Mouse (Mus musculus) myocyte (in vitro differentiated cells): Measurements from ENCODE around the gene Dusp8.
A peak's percentile ranks its signal among the peaks of the same experiment; 100 is the strongest.

Experiments
- CEBPB ChIP-seq: IDR thresholded peaks from 2 replicates; pipeline ENCODE4 v1.6.1; 2011; ENCODE audit warnings: mild to moderate bottlenecking, moderate library complexity; ENCODE audit not compliant: poor library complexity, insufficient read depth, severe bottlenecking
- E2F4 ChIP-seq: IDR thresholded peaks from one replicate; pipeline ENCODE4 v1.6.1; 2011; ENCODE audit warnings: mild to moderate bottlenecking, control low read depth, moderate library complexity; ENCODE audit not compliant: insufficient read depth
- MAX ChIP-seq: IDR thresholded peaks from one replicate; pipeline ENCODE4 v1.6.1; 2011; ENCODE audit warnings: low read depth, mild to moderate bottlenecking, control low read depth
- MYOD1 ChIP-seq, 3 experiments: IDR thresholded peaks; one replicate each; pipeline ENCODE4 v1.6.1; 2011; ENCODE audit warnings: control low read depth in 2 of 3, low read depth in 2 of 3, mild to moderate bottlenecking in 2 of 3, moderate library complexity in 1 of 3; ENCODE audit not compliant: insufficient read length in 2 of 3, control insufficient read depth in 1 of 3
- MYOG ChIP-seq, 3 experiments: IDR thresholded peaks; one replicate each; pipeline ENCODE4 v1.6.1; 2011; ENCODE audit warnings: control low read depth in 2 of 3, low read depth in 2 of 3, mild to moderate bottlenecking in 2 of 3; ENCODE audit not compliant: insufficient read length in 2 of 3, control insufficient read depth in 1 of 3, insufficient read depth in 1 of 3
- POLR2A ChIP-seq: IDR thresholded peaks from one replicate; pipeline ENCODE4 v1.6.1; 2011; ENCODE audit warnings: low read depth, mild to moderate bottlenecking, control low read depth, moderate library complexity; ENCODE audit not compliant: insufficient read length
- POLR2AphosphoS2 ChIP-seq: IDR thresholded peaks from one replicate; pipeline ENCODE4 v1.6.1; 2011; ENCODE audit warnings: low read depth, control low read depth; ENCODE audit not compliant: insufficient read length
- REST ChIP-seq: IDR thresholded peaks from one replicate; pipeline ENCODE4 v1.6.1; 2011; ENCODE audit warnings: mild to moderate bottlenecking, control low read depth, moderate library complexity; ENCODE audit not compliant: insufficient read depth, insufficient read length
- SRF ChIP-seq: IDR thresholded peaks from one replicate; pipeline ENCODE4 v1.6.1; 2011; ENCODE audit warnings: low read depth; ENCODE audit not compliant: control insufficient read depth, insufficient read length
- TCF12 ChIP-seq: IDR thresholded peaks from one replicate; pipeline ENCODE4 v1.6.1; 2011; ENCODE audit warnings: mild to moderate bottlenecking, control low read depth; ENCODE audit not compliant: poor library complexity, insufficient read depth, severe bottlenecking
- TCF3 ChIP-seq: IDR thresholded peaks from one replicate; pipeline ENCODE4 v1.6.1; 2011; ENCODE audit warnings: low read depth, control low read depth; ENCODE audit not compliant: insufficient read length
- USF1 ChIP-seq: IDR thresholded peaks from one replicate; pipeline ENCODE4 v1.6.1; 2011; ENCODE audit warnings: low read depth, mild to moderate bottlenecking, control low read depth, moderate library complexity

GRCm38 (mm10) chr7:142093696-142094240 is 1.9 kb downstream of the Dusp8 start:
- no peak for TF ChIP-seq TCF12
- TF ChIP-seq POLR2A = no peak
- no peak for TF ChIP-seq REST
- TF ChIP-seq POLR2AphosphoS2 = no peak
- TF ChIP-seq E2F4 = no peak
- TF ChIP-seq CEBPB = no peak
- TF ChIP-seq MYOG (IDR thresholded peaks at IDR 0.05; ENCODE audit: control insufficient read depth in 1 of 3, insufficient read depth in 1 of 3, insufficient read length in 2 of 3, low read depth in 2 of 3) = no peak
- no peak for TF ChIP-seq MAX
- no peak for TF ChIP-seq TCF3
- TF ChIP-seq MYOD1 (IDR thresholded peaks at IDR 0.05; ENCODE audit: control insufficient read depth in 1 of 3, insufficient read length in 2 of 3, low read depth in 2 of 3) = no peak
- peak; percentile 14 for TF ChIP-seq USF1
- TF ChIP-seq SRF = no peak
